Mouse (Mus musculus) CH12.LX (cell line): ENCODE data around the gene Lce1d.

Experiments
- CTCF ChIP-seq, 2 experiments: IDR thresholded peaks in 1 of 2; conservative IDR thresholded peaks in 1 of 2; 2 replicates each; pipeline ENCODE4 v1.5.1; 2011 to 2012; ENCODE audit warnings: low read depth in 2 of 2, low read length in 2 of 2, improper control_type of control experiment in 1 of 2, inconsistent platforms in 1 of 2, mild to moderate bottlenecking in 1 of 2, moderate library complexity in 1 of 2
- HCFC1 ChIP-seq: IDR thresholded peaks from 2 replicates; pipeline ENCODE4 v1.6.1; 2012; ENCODE audit warnings: low read depth, mild to moderate bottlenecking, inconsistent platforms, low read length, improper control_type of control experiment
- KAT2A ChIP-seq: IDR thresholded peaks from 2 replicates; pipeline ENCODE4 v1.6.1; 2012; ENCODE audit warnings: low read length, improper control_type of control experiment, inconsistent platforms; ENCODE audit not compliant: insufficient replicate concordance
- MAX ChIP-seq: IDR thresholded peaks from 2 replicates; pipeline ENCODE4 v1.6.1; 2011; ENCODE audit warnings: low read length, improper control_type of control experiment
- MEF2A ChIP-seq: IDR thresholded peaks from 2 replicates; pipeline ENCODE4 v1.6.1; 2014; ENCODE audit warnings: low read depth, mild to moderate bottlenecking, inconsistent platforms, low read length, improper control_type of control experiment, borderline replicate concordance
- NELFE ChIP-seq: IDR thresholded peaks from 2 replicates; pipeline ENCODE4 v1.6.1; 2011; ENCODE audit warnings: low read depth, low read length, improper control_type of control experiment
- POLR2A ChIP-seq: IDR thresholded peaks from 2 replicates; pipeline ENCODE4 v1.6.1; 2011; ENCODE audit warnings: low read depth, mild to moderate bottlenecking, improper control_type of control experiment, low read length
- ZC3H11A ChIP-seq: IDR thresholded peaks from 2 replicates; pipeline ENCODE4 v1.6.1; 2012; ENCODE audit warnings: low read depth, mild to moderate bottlenecking, inconsistent platforms, low read length, improper control_type of control experiment

DNA sequence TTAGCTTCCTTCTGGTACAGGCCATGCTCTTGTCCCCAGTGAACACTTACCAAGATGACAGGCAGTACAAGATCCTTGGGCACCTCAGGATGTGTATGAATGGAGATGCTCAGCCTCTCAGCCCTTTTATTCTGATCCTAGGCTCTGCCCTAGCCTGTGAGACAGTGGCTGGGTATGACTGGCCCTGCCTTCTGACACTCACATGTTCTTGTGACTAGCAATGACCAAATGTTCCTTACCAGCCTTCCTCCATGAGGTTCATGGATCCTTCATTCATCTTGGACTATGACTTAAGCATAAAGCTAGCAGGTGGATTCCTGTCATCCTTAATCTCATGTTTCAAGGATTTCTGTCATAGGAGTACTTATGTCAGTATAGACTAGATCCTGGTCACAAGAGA lies 16.8 kb downstream of the Lce1d start, which contains the start of gene Lce1a2:
- TF ChIP-seq MEF2A (no peak), POLR2A (no peak), MAX (no peak), NELFE (no peak), CTCF (conservative IDR thresholded peaks at IDR 0.05 in 1 of 2, IDR thresholded peaks at IDR 0.05 in 1 of 2; ENCODE audit: low read depth in 2 of 2, low read length in 2 of 2) (no peak), ZC3H11A (no peak), HCFC1 (no peak), KAT2A (no peak)
